Mouse (Mus musculus) CD4-positive, CD25-positive, alpha-beta regulatory T cell, adult 2 months (primary cell): ENCODE measurements around the gene Ganab.
"Not testable (repeated sequence)": the region's sequence is repeated elsewhere in the genome, so short reads cannot be mapped to it uniquely, and the experiment has no call there.

ENCODE experiments used
- DNase-seq: peaks from one replicate; pipeline ENCODE4 v3.0.0-alpha.2; 2012; ENCODE audit warnings: low read depth, low spot score

Gene Ganab

DNA sequence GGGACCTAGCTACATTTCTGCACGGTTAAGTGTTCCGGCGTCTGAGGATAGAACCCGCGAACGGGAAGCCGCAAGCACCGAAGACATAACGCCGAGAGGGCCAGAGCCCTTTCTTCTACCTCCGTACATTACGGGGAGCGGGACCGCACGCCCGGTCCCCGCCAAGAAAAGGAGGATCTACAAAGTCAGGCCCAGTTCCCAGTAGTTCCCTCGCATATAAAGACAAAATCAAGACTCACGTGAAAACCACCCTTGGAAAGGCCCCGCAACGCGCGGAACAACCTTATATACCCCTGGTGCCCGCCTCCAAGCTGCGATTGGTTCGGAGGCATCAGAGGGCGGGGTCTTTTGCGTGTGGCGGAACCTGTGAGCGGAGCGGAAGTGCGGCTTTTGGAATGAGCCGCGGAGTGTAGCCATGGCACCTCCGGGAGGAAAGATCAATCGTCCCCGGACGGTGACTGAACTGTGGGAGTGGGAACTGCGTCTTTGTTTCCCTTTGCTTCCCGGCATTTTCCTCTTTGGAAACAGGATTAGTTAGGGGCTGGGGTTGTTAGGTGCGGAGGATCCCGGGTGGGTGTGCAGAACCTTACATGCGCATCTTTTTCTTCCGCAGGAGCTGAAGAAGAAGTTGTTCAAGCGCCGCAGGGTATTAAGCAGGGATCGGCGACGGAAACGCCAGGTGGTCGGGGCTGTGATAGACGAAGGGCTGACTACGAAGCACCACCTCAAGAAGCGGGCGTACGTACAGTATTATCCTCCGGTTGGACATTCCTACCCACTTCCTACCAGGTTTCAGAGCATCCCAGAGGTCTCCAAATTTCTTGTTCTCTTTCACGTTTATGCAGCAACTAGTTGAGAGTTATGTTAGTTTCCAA lies 9.1 kb upstream of the Ganab start, which contains the start of the genes 1810009A15Rik and Gm49416:
TSS of gene 1810009A15Rik (plus strand) at position 343 of the 875 bp plus-strand sequence.
TSS of gene Gm49416 (plus strand) at position 416 of the 875 bp plus-strand sequence.
- peak; percentile 97 for DNase-seq

DNA sequence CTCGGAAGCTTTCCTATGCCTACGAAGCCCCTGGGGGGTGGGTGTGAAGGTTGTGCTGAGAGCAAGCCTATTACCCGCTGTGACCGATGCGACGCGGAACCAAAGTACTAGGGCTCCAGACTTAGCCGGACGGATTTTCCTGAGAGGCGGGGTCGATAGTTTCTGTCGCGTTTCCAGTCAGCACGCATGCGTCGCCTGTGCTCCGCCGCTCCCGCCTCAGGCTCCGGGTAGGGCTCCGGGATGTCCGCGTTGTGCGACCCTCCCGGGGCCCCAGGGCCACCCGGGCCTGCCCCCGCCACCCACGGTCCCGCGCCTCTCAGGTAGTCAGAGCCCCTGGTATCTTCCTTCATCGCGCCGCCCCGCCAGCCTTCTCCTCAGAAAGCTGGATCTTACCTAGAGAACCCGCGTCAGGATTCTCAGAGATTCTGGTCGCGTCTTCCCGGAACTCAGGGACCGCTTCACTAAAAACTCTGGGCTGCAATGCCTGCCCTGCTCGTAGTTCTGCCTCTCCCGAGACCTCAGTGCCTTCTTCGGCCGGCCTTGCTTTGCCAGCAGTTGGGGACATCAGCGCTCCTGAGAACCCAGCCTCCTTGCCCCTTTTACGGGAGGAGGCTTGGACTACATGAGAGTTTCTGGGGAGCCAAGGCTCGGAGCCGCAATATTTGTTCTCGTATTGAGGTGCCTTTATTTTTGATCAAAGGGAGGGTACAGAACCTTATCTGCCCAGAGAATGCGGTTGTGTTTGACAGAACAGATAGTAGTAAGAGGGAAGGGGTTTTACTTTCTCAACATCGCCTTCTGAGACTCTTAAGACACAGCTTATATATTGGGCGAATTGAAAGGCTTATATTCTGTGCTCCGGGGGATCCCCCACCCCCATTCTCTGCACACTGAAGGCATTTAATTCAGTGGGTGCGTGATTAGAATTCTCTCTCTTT lies 4.8 kb upstream of the Ganab start, which contains the start of gene Ints5:
TSS of gene Ints5 (plus strand) at position 177 of the 938 bp plus-strand sequence.
- DNase-seq: peak; percentile 91

DNA sequence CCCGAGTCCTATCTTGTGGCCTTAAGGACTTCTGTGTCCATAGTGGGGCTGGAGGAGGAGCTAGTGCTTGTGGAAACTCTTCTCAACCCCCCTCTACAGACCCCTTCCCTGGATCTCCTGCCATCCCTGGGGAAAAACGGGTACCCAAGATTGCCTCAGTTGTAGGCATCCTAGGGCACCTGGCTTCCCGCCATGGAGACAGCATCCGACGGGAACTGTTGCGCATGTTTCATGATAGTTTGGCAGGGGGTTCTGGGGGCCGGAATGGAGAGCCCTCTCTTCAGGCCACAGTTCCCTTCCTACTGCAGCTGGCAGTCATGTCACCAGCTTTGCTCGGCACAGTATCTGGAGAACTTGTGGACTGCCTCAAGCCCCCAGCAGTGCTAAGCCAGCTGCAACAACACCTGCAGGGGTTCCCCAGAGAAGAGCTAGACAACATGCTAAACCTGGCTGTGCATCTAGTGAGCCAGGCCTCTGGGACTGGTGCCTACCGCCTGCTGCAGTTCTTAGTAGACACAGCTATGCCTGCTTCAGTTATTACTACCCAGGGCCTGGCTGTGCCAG lies 2.4 kb upstream of the Ganab start:
- no peak for DNase-seq

DNA sequence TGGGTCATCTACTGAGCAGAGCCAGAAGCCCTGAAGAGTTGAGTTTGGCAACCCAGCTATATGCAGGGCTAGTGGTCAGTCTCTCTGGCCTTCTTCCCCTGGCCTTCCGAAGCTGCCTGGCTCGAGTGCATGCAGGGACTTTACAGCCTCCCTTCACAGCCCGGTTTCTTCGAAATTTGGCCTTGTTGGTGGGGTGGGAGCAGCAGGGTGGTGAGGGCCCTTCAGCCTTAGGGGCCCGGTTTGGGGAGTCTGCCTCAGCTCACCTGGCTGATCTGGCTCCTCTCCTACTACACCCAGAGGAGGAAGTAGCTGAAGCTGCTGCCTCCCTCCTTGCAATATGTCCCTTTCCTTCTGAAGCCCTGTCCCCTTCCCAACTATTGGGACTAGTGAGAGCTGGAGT lies 1.6 kb upstream of the Ganab start:
- not testable (repeated sequence) for DNase-seq

DNA sequence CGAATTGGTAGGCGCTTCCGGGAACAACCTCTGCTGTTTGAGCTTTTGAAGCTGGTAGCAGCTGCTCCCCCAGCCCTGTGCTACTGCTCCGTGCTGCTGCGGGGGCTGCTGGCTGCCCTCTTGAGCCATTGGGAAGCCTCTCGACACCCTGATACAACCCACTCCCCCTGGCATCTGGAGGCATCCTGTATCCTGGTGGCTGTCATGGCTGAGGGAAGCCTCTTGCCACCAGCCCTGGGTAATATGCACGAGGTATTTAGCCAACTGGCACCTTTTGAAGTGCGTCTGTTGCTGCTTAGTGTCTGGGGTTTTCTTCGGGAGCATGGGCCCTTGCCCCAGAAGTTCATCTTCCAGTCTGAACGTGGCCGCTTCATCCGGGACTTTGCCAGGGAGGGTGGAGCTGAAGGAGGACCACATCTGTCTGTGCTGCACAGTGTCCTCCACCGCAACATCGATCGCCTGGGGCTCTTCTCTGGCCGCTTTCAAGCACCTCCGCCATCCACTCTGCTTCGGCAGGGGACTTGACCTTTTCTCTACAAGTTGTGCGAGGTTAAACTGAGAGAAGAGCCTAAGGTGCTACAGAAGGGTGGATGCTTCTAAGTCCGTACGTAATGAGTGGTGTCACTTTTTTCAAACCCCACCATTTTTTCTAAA lies 533 bp upstream of the Ganab start:
- DNase-seq: peak; percentile 30

DNA sequence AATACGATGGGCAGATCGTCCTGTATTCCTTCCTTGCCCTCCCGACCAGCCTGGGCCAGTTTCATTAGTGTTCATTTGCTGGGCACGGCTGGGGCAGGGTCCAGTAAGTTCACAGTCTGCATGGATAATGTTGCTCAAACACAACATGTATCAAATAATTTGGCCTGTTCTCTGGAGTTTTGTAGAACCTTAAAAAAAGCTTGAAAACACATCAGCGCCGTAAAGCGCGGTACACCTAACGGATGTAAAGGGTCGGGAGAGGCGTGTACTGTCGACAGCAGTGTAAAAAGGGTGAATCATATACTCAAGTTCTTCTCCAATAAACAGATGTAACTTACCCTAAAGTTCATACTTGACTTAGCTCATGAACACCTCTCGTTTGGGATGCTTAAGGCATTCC lies 705 bp downstream of the Ganab start:
- DNase-seq: peak; percentile 49

DNA sequence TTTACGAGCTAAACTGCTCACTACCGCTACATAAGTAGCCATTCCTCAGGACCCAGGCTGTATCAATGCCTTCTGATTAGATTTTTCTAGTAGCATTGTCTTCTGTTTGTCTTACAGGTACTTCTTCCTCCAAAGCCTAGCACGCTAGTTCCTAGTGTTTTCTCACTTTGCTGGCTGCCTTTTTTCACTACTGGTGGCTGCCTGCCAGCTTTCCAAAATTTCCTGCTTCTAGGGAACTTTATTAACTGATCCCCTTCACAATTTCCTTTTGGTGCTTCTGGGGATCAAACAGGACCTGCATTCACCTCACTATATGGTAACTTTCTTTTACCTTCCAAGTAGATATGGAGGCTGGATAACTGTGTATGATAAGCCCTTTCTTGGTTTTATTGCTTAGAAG lies 1.2 kb downstream of the Ganab start:
- DNase-seq: no peak

DNA sequence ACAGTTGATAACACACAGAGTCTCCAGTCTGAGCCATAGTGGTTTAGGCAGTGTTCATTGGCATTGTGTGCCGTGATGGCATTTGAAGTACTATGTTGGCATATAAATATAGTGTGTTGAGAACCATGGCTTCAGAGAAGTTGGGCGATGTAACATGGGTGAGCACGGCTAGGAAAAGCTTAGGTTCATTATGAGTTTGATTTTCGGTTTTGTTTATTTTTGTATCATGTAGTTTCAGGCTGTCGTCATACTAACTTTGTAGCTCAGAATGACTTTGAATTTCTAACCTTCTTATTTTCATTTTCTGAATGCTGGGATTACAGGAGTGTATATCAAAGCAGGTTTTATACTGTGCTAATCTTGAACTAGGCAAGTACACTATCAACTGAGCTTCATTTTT lies 5.5 kb downstream of the Ganab start:
- DNase-seq: no peak

DNA sequence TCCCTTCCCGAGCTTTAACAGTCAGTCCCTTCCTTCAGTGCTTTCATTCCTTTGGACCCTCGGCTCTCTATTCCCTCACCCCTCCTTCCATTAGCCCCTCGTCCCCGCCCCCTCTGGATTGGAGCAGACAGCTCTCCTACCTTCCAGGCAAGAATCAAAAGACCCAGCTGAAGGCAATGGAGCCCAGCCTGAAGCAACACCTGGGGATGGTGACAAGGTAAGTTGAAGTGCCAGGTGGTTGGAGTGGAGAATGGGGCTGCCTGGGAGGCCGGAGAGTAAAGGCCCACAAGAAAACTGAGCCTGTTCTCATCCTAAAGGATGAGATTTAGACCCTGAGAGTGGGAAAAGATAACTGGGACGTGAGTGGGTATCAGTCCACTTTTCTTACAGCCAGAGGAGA lies 10.7 kb downstream of the Ganab start:
- DNase-seq: no peak

DNA sequence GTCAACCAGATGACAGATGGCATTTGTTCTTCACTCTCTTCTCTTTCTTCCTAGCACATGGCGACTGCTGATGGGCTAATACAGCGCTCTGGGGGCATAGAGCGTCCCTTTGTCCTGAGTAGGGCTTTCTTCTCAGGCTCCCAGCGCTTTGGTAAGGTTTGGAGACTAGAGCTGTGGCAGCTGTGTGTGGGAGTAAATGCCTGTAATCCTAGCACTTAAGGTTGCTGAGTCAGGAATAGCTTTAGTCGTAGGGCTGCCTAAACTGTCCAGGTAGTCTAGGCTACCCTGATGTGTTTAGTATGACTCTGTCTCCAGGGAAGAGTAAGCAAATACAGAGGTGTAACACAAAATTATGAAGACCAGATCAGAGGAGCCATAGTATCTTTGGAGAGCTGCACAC lies 13.9 kb downstream of the Ganab start:
- no peak for DNase-seq

DNA sequence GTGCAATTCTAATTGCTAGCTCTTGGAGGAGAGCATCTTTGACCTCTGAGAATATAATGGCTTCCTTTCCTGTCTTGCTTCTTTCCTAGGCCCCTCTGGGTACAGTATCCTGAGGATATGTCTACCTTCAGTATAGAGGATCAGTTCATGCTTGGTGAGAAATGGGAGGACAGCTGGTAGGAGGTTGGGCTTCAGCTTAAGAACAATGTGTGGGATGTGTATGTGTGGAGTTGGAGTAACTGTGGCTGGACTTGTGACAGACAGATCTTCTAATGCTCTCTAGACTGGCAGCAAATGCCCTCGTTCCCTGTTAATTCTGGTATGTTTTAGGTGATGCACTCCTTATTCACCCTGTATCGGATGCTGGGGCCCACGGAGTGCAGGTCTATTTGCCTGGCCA lies 16.3 kb downstream of the Ganab start:
- no peak for DNase-seq

DNA sequence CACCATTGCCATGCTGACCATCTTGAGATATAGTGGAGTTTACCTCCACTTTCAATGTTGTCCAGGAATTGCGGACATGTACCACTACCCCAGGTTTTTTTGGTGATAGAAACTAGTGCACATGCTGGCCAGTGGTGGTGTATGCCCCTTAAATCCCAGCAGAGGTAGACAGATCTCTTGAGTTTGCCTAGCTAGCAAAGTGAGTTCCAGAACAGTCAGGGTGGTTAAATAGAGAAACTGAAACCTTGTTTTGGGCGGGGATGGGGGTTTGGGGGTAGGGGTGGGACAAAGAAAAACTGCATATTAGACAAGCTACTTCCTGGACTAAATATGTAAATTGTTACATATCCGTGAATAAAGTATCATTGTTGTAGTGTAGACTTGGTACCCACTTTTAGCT lies 21.1 kb downstream of the Ganab start:
- peak; percentile 46 for DNase-seq

DNA sequence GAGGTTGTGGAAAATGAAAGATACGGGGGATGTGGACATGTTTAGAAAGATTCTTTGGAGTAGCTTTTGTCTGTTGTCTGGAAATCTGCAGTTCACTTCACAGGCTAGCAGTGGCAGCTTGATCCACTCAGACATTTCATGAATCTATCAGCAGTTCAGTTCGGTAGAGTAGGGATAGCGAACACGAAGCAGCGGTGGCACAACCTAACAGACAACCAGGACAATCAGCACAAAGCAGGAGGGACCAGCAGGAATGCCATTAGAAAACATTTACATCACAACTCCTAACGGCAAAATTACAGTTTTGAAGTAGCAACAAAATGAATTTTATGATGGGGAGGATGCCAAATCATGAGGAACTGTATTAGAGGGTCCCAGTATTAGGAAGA lies 21.8 kb downstream of the Ganab start:
- peak; percentile 28 for DNase-seq

DNA sequence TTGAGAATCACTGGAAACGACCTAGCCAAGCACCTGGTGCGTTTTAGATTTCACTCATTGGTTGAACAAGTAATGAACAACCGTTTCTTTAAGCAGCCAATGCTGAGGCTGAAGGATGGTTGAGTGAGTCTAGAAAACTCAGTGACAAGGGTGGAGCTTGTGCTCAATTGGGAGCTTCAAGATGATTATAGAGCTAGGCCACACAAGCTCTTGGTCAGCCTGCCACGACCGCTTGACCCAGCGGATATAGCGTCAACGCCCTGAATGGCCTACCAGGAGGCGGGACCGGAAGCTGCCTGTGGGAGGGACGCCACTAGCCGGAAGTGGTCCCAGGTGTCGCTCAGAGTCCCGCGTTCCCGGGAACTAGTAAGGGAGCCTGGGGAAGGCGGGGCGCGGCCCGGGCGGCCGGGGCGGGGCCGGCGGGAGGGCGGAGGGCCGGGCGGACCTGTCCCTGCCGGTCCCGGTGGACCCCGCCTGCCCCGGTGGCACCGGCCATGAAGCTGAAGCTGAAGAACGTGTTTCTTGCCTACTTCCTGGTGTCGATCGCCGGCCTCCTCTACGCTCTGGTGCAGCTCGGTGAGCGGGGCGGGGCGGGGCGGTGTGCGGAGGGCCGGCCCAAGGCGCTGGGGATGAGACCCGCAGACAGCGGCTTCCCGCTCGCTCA lies 22.3 kb downstream of the Ganab start, which contains the start of gene B3gat3:
TSS of gene B3gat3 (plus strand) at position 302 of the 664 bp plus-strand sequence.
- DNase-seq: peak; percentile 85

DNA sequence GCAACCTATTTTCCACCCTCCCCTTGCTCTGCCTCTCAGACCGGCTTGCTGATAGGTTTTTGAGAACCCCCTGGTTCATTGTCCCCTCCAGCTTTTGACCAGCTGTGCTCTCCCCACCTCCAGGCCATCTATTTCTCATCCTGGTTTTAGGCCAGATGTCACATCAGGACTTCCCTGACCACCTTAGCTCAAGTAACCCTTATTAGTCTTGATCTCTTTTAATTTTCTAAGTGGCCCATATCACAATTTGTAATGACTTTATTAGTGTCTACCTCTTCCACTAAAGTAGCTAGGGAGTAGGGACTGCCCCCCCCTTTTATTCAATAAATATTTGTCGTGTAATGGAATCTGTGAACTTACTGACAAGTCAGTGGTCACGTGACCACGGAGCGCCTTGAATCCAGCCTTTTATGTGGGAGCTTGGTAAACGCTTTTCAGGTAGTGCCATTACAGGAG lies 23.0 kb downstream of the Ganab start:
- DNase-seq: peak; percentile 80

DNA sequence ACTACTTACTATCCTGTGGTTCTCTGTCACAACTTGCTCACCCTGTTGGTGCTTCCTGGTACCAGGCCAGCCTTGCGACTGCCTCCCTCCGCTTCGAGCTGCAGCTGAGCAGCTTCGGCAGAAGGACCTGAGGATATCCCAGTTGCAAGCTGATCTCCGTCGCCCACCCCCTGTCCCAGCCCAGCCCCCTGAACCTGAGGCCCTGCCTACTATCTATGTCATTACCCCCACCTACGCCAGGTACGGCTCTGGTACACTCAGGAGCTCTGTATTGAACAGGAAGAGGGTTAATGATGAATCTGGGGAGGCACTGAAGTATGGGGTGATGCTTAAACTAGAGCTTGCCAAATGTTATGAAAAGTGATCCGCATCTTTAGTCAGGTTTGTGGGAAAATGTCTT lies 23.9 kb downstream of the Ganab start:
- peak; percentile 35 for DNase-seq

DNA sequence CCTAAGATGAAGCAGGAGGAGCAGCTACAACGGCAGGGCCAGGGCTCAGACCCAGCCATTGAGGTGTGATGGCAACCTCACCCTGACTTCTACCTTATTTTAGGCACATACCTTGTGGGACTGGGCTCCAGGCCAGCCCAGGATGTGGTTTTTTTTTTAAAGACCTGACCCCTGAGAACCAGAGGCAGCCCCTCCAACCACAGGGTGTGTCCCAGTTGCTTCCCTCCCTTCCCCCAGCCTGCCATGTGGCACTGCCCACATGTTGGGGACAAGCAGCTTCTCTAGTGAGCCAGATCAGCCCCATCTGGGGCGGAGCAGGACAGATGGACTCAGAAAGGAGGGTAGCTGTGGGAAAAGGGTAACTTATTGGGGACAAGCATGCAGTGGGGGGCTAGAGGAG lies 28.9 kb downstream of the Ganab start:
- peak; percentile 40 for DNase-seq

DNA sequence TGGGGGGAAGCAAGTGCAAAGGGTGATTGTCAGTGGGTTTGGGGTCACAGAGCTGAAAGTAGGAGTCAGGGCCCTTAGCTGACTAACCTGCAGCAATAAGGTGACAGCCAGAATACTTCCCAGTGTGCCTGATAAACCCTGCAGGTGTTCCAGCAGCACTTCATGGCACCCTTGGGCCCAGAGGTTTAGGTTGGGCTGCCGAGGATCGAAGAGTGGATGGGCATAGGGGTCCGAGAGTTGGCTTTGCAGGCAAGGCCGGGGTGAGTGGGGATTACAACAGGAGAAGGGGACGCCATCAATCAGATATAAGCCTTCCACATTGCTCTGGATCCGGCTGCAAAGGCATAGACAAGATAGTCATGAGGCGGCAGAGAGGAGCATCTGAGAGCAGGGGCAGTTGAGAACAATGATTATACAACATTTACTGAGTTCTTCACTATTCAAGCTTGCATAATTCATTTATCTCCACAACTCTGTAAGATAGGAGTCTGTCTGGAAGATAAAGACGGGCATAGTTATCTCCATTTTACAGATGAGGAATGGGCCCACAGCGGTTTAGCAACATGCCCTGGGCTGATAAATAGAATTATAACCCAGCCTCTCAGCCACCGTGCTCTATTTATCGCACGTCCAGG lies 30.1 kb downstream of the Ganab start:
- DNase-seq: no peak

DNA sequence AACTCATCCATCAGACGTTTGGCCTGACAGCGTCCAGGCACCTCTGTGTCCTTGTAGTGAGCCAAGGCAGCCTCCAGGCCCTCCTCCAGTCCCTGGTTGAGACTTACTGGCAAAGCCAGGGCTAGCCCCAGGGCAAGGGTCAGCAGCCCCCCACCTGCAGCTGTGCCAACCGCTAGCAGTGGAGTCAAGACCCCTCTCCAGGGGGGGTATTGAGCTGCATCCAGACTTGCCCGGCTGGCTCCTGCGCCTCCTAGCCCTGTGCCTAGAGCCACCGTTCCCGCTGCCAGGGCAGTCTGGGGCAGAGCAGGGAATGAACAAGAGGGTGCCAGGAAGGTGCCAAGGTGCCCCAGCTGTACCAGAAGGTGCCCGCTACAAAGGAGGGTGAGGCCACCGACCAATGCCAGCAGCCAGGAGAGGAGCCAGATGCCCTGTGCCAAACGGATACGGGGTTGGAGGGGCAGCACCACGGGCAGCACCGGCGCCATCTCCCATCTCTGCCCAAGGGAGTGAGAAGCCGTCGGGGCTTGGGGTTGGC lies 30.9 kb downstream of the Ganab start:
- no peak for DNase-seq
